Mouse (Mus musculus): ENCODE results near the gene Cpne2. TPM values are rescaled to one million over a fixed set of nuclear protein-coding genes. Genes with fewer than 3 reads are reported as not detected.

The Cpne2 gene
- polyA plus RNA-seq, 1 experiment = 28.2 TPM

DNA sequence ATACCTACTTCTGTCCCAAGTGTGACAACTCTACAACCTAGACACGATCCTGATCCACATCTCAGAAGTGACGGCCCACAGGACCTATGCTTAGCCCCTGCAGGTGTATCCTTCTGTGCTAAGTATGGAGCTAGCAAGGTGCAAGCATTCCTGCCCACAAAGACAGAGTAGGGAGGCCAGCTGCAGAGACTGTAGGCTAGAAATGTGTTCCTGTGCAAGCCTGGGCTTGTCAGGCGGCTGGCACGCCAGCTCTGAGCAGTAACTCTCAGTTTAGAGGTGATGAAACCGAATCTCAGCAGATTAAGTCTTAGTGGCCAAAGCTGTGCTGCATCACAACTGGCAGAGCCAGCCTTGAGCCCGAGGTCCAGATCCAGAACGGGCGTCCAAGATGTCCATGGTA lies 35.3 kb downstream of the Cpne2 start:
- Histone ChIP-seq H3K4me1 (ENCODE audit: control insufficient read depth, insufficient read depth, low read length) (no peaks in the 10 kb centered on the region; the same call in 1 of the 2 replicates), H3K27ac (ENCODE audit: insufficient read depth, low read length) (no peak overlapping the region)
- TF ChIP-seq CTCF (IDR thresholded peaks at IDR 0.05; ENCODE audit: extremely low read depth, insufficient read depth, low read length) (no peak), POLR2A (IDR thresholded peaks at IDR 0.05; ENCODE audit: extremely low read depth, insufficient read depth, low read length) (no peak)

DNA sequence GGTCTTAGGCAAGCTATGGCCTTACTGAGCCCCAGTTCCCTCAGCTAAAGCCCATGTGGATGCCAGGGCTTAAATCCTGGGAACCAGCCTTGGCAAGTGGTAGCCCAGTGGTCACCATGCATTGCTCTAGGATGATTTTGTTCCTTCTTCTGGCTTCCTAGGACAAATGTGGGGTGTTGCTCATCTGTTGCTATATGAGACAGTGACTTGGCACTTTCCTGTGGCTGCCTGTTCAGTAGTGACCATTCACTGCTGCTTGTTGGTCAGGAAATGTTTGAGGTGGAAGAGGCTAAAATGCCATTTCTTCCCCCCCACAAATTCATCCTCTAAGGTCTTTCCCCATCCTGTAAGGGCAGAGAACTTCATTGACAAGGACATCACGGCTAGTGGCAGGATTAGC lies 36.6 kb downstream of the Cpne2 start:
- TF ChIP-seq POLR2A (IDR thresholded peaks at IDR 0.05; ENCODE audit: extremely low read depth, insufficient read depth, low read length) = no peak
- no peak for TF ChIP-seq CTCF (IDR thresholded peaks at IDR 0.05; ENCODE audit: extremely low read depth, insufficient read depth, low read length)

More for the DNA sequence above, 35.3 kb downstream of the Cpne2 start:
- no peak overlapping the region for H3K4me3 ChIP-seq (ENCODE audit: insufficient read depth, low read length)

DNA sequence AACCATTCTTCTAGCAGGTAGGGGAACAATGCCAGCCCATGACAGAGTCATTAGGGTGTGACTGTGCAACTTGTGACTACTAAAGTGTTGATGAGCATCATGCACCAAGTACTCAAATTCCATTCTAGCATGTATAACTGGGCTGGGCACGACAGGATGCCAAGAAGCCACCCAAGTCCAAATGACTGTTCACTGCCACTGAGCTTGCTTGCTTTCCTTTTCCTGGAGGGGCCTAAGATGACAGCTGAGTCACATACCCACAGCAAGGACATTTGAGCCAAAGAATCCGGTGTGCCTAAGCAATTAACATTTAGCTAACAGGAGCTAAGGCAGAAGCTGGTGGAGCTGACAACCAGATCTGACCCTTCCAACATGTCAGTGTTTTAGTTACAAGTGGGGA lies 39.1 kb downstream of the Cpne2 start:
- Histone ChIP-seq H3K27ac (ENCODE audit: insufficient read depth, low read length) (no peak overlapping the region), H3K4me3 (ENCODE audit: insufficient read depth, low read length) (no peak overlapping the region), H3K4me1 (ENCODE audit: control insufficient read depth, insufficient read depth, low read length) (peaks cover 20% of the 10 kb centered on the region)
- TF ChIP-seq CTCF (IDR thresholded peaks at IDR 0.05; ENCODE audit: extremely low read depth, insufficient read depth, low read length) (no peak), POLR2A (IDR thresholded peaks at IDR 0.05; ENCODE audit: extremely low read depth, insufficient read depth, low read length) (no peak)

More for the DNA sequence above, 36.6 kb downstream of the Cpne2 start:
- Histone ChIP-seq H3K27ac (ENCODE audit: insufficient read depth, low read length) (no peak overlapping the region), H3K4me3 (ENCODE audit: insufficient read depth, low read length) (no peak overlapping the region), H3K4me1 (ENCODE audit: control insufficient read depth, insufficient read depth, low read length) (peaks cover 4% of the 10 kb centered on the region)

DNA sequence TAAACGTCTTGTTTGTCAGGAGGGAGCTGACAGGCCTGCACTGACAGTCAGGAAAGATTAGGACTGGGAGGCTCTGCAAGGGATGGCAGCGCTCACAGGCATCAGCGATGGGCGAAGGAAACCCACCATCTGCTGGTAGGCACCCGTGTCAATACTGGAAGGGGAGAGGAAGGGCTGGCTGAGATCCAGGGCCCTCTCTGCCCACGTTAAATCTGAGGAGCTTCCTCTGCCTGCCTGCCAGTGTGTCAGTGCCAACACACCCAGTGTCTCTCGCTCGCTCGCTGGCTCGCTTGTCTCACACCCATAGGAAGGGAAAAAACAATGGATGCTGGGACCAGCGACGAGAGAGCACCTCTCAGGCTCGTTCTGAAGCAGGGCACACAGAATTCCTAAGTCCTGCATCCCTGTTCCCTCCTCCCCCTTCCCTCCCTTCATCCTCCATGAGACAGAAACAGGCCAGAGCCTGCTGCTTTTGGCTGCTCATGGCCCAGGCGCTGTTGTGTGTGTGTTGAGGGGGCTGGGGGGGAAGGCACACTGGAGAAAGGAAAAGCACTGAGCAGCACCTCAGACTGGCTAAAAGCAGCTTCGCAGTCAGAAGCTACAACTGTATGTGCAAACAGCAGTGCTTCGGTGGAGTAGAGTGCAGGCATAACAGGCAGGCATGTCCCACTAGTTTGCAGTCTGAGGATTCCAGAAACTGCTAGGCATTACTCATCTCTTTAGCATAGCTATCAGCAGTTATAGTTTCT lies 41.5 kb downstream of the Cpne2 start:
- no peak for TF ChIP-seq CTCF (IDR thresholded peaks at IDR 0.05; ENCODE audit: extremely low read depth, insufficient read depth, low read length)
- no peak for TF ChIP-seq POLR2A (IDR thresholded peaks at IDR 0.05; ENCODE audit: extremely low read depth, insufficient read depth, low read length)
- Histone ChIP-seq H3K27ac (ENCODE audit: insufficient read depth, low read length) (no peak overlapping the region), H3K4me1 (ENCODE audit: control insufficient read depth, insufficient read depth, low read length) (peaks cover 22% of the 10 kb centered on the region), H3K4me3 (ENCODE audit: insufficient read depth, low read length) (no peak overlapping the region)

DNA sequence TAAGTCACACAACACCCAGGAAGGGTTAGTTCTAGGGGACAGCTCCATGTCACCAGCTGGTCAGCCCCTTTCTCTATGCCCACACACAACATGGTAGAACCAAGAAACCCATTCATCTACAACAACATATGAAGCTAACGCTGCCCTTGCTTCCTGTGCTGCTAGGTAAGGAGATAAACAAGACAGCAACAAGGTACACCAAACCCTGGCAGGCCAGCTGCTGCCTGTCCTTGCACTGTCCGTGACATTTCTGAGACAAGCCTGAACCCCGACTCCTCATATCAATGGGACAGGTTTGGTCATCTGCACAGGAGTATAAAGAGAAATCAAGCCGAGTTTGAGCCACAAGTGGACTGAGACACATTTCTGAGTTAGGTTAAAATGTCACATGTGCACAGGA lies 42.4 kb downstream of the Cpne2 start:
- Histone ChIP-seq H3K4me3 (ENCODE audit: insufficient read depth, low read length) (no peak overlapping the region), H3K27ac (ENCODE audit: insufficient read depth, low read length) (no peak overlapping the region), H3K4me1 (ENCODE audit: control insufficient read depth, insufficient read depth, low read length) (peaks cover 22% of the 10 kb centered on the region)
- TF ChIP-seq POLR2A (IDR thresholded peaks at IDR 0.05; ENCODE audit: extremely low read depth, insufficient read depth, low read length) (no peak), CTCF (IDR thresholded peaks at IDR 0.05; ENCODE audit: extremely low read depth, insufficient read depth, low read length) (no peak)

DNA sequence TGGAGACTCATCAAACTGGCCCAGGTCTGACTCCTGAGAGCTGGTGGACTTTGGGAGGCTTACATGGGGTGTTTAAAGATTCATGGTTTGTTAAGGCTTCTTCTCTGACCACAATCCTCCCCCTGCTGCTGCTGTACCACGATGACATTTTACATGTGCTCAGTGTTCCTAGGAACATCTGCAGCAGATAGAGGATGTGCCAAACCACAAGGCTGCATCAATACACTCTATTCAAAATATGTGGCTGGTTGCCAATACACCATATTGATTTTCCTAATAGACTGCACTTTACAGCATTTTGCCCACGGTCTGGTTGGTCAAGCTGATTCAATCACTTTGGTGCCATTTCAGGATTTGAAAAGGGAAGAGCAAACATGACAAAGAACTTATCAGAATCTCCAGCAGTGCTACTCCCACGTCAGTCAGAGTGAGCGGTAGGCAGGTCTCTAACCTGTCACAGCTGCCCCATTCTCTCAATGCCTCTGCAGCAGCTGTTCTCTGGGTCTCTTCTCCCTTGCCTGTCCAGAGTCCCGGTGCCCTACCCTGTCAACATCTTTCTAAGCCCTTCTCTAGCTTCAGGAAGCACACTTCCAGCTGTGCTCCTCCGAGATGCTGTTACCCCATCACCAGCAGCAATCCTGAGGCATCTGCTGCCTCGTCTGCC lies 49.2 kb downstream of the Cpne2 start:
- H3K27ac ChIP-seq (ENCODE audit: insufficient read depth, low read length) = no peak overlapping the region
- TF ChIP-seq POLR2A (IDR thresholded peaks at IDR 0.05; ENCODE audit: extremely low read depth, insufficient read depth, low read length) (no peak), CTCF (IDR thresholded peaks at IDR 0.05; ENCODE audit: extremely low read depth, insufficient read depth, low read length) (no peak)

DNA sequence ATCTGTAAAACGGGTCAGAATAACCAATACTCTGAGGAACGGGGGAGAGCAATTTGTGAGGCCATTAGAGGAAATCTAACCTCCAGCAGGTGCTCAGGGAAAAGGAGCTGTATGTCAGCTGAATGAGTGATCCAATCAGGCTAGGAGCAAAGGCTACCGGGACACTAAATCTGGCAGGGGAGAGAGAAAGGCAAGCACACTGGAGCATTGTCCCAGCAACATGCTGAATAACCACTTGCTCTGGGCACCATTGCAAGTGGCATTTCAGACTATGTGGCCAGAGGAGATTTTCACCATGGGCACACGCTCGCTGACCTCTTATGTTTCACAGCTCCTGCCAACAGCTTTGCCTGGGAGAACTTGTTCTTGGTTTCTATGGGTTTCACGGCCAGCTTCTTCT lies 49.8 kb downstream of the Cpne2 start:
- H3K4me1 ChIP-seq (ENCODE audit: control insufficient read depth, insufficient read depth, low read length) = peaks cover 5% of the 10 kb centered on the region; the same call in 1 of the 2 replicates
- TF ChIP-seq POLR2A (IDR thresholded peaks at IDR 0.05; ENCODE audit: extremely low read depth, insufficient read depth, low read length) (no peak), CTCF (IDR thresholded peaks at IDR 0.05; ENCODE audit: extremely low read depth, insufficient read depth, low read length) (no peak)
- no peak overlapping the region for H3K27ac ChIP-seq (ENCODE audit: insufficient read depth, low read length)
- no peak overlapping the region for H3K4me3 ChIP-seq (ENCODE audit: insufficient read depth, low read length)

More for the DNA sequence above, 49.2 kb downstream of the Cpne2 start:
- Histone ChIP-seq H3K4me1 (ENCODE audit: control insufficient read depth, insufficient read depth, low read length) (peaks cover 6% of the 10 kb centered on the region; the same call in 1 of the 2 replicates), H3K4me3 (ENCODE audit: insufficient read depth, low read length) (no peak overlapping the region)

DNA sequence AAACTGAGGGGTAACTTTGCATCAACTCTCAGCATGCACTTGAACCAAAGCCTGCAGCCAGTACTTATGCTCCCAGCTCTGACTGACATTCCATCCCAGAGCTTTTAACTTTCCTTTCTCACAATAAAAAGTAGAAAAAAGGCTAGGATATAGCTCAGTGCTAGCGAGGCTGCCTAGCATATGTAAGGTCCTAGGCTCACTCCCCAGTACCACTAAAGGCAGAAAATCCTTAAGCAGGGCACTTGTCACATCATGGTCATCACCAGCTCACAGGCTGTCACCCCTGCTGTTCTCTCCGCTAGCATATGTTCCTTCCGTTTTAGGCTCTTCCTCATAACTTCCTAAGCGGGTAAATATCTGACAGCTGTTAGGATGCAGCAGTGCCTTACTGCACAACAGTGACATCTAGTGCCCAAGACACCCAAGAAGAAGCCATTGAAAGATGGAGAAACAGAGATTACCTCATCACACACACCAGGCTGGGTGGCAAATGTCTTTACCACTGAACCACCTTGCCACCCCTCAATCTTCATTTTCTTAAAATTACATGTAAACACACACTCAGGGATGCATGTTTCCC lies 51.5 kb downstream of the Cpne2 start:
- no peak overlapping the region for H3K27ac ChIP-seq (ENCODE audit: insufficient read depth, low read length)

DNA sequence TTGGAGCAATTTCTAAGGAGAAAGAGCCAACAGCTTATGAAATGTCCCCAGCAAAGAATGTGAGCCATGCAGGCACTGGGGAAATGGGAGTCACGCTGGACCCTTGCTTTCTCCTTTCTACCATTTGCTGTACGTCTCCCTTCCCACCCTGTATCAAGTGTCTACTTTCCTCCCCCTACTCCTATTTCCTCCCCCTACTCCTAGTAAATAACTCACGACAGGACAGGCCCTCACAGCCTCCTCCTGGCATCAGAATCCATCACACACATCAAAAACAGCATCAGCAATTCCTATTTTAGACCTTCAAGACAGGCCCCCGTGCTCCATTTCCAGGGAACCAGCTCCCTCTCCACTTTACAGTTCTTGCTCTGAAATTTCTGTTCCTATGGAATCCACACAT lies 58.9 kb downstream of the Cpne2 start:
- TF ChIP-seq POLR2A (IDR thresholded peaks at IDR 0.05; ENCODE audit: extremely low read depth, insufficient read depth, low read length) (no peak), CTCF (IDR thresholded peaks at IDR 0.05; ENCODE audit: extremely low read depth, insufficient read depth, low read length) (no peak)
- H3K4me1 ChIP-seq (ENCODE audit: control insufficient read depth, insufficient read depth, low read length) = no peaks in the 10 kb centered on the region; the same call in 1 of the 2 replicates
- no peak overlapping the region for H3K4me3 ChIP-seq (ENCODE audit: insufficient read depth, low read length)
- no peak overlapping the region for H3K27ac ChIP-seq (ENCODE audit: insufficient read depth, low read length)

More for the DNA sequence above, 51.5 kb downstream of the Cpne2 start:
- peak; percentile 86 for TF ChIP-seq CTCF (IDR thresholded peaks at IDR 0.05; ENCODE audit: extremely low read depth, insufficient read depth, low read length)
- TF ChIP-seq POLR2A (IDR thresholded peaks at IDR 0.05; ENCODE audit: extremely low read depth, insufficient read depth, low read length) = no peak
- Histone ChIP-seq H3K4me3 (ENCODE audit: insufficient read depth, low read length) (no peak overlapping the region), H3K4me1 (ENCODE audit: control insufficient read depth, insufficient read depth, low read length) (peaks cover 5% of the 10 kb centered on the region; the same call in 1 of the 2 replicates)
